Mouse (Mus musculus): ENCODE measurements at regions not wholly inside any gene's neighbourhood (a gene's known extent, or its start where the extent isn't known, plus 50 kb on each side); places are given as distances from the start of the nearest gene placed in this dataset.

DNA sequence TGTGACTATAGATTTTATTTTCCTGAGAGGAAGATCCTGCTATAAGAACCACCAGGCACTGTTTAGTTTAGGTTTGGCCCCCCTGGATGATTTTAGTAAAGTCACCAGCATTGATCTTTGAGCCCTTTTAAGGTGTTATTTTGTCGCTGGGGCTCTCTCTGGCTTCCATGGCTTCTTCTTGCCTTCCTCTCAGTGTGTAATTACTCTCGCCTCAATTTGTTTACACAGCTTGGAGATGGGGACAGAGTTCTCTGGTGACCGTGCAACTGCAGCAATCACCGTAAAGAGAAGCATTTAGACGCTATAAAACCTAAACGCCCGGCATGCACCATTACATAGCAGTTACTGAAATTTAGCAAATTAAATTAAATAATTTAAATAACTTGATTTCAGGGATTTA is 788.5 kb upstream of the Car8 start:
- Histone ChIP-seq H3K4me2 (replicated peaks; ENCODE audit: low read depth, low read length) (peak overlapping the region; percentile 20; the same call in 1 of the 2 replicates), H3K27ac (ENCODE audit: low read depth, low read length) (no peak overlapping the region), H3K36me3 (ENCODE audit: control insufficient read depth, insufficient read depth, low read length) (no peaks in the 10 kb centered on the region), H3K27me3 (ENCODE audit: control insufficient read depth, insufficient read depth, low read length) (no peaks in the 10 kb centered on the region), H3K9ac (ENCODE audit: low read depth, low read length) (no peak overlapping the region), H3K4me1 (replicated peaks; ENCODE audit: control insufficient read depth, insufficient read depth, low read length) (no peaks in the 10 kb centered on the region), H3K4me3 (ENCODE audit: low read depth, low read length) (no peak overlapping the region; the same call in 1 of the 2 replicates), H3K9me3 (ENCODE audit: control insufficient read depth, low read length) (no peaks in the 10 kb centered on the region)
- peak; percentile 28; the same call in 1 of the 2 replicates for ATAC-seq (ENCODE audit: low FRiP score)
- WGBS: 30% methylated on average over 7 of the region's 7 CpGs
- DNase-seq (ENCODE audit: low spot score): no peak

DNA sequence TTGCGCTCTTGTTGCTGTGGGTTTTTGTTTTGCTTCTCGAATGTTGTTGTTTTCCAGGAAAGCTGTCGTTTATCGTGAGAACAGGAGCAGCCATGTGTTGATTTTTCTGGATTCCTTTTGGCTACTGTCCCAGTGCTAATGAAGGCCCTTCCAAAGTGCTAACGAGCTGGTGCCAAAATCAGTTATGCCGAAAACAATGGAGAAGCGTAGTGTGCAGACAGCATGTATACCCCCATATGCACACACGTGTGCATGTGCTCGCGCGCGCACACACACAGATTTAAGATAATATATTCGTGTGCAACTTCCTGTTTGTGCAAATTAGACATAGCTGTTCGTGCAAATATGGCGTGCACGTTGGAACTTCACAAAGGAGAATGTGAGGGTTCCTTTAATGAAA is 788.0 kb upstream of the Car8 start:
- Histone ChIP-seq H3K27ac (ENCODE audit: low read depth, low read length) (no peak overlapping the region), H3K4me3 (ENCODE audit: low read depth, low read length) (no peak overlapping the region), H3K4me2 (replicated peaks; ENCODE audit: low read depth, low read length) (no peak overlapping the region), H3K4me1 (replicated peaks; ENCODE audit: control insufficient read depth, insufficient read depth, low read length) (no peaks in the 10 kb centered on the region), H3K27me3 (ENCODE audit: control insufficient read depth, insufficient read depth, low read length) (no peaks in the 10 kb centered on the region), H3K9me3 (ENCODE audit: control insufficient read depth, low read length) (no peaks in the 10 kb centered on the region), H3K9ac (ENCODE audit: low read depth, low read length) (no peak overlapping the region), H3K36me3 (ENCODE audit: control insufficient read depth, insufficient read depth, low read length) (no peaks in the 10 kb centered on the region)
- WGBS: 82% methylated on average over 16 of the region's 16 CpGs
- DNase-seq (ENCODE audit: low spot score): no peak
- no peak for ATAC-seq (ENCODE audit: low FRiP score)

DNA sequence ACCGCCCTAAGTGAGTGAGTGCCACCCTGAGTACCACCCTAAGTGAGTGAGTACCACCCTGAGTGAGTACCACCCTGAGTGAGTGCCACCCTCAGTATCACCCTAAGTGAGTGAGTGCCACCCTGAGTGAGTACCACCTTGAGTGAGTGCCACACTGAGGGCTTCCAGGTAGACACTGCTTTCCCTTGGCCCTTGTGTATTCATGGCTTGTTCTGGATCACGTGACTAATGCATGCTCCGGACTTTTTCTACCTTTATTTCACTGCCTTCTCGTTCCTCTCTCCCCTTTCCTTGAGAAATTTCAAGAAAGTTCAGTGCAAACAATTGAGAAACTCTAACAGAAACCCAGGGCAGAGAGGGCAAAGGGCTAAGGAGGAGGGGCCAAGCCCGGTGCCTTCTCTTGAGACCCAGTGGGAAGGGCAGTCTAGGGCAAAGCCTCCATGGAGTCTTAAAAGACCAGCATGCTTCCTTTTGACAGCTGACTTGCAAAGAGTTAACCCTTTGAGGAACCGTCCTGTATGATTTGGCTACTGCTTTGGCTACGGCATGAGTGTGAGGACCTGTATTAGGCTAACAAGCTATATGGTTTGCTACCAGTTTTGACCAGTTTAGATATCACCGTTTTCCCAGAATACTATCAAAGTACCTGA is 787.1 kb upstream of the Car8 start:
- no peaks in the 10 kb centered on the region for H3K9me3 ChIP-seq (ENCODE audit: control insufficient read depth, low read length)
- no peak overlapping the region for H3K9ac ChIP-seq (ENCODE audit: low read depth, low read length)
- H3K4me3 ChIP-seq (ENCODE audit: low read depth, low read length): no peak overlapping the region
- DNase-seq (ENCODE audit: low spot score): no peak
- H3K4me2 ChIP-seq (replicated peaks; ENCODE audit: low read depth, low read length): no peak overlapping the region
- H3K27ac ChIP-seq (ENCODE audit: low read depth, low read length): no peak overlapping the region
- H3K4me1 ChIP-seq (replicated peaks; ENCODE audit: control insufficient read depth, insufficient read depth, low read length): no peaks in the 10 kb centered on the region
- no peaks in the 10 kb centered on the region for H3K36me3 ChIP-seq (ENCODE audit: control insufficient read depth, insufficient read depth, low read length)
- 46% methylated on average over 8 of the region's 8 CpGs for WGBS
- ATAC-seq (ENCODE audit: low FRiP score): no peak
- no peaks in the 10 kb centered on the region for H3K27me3 ChIP-seq (ENCODE audit: control insufficient read depth, insufficient read depth, low read length)

DNA sequence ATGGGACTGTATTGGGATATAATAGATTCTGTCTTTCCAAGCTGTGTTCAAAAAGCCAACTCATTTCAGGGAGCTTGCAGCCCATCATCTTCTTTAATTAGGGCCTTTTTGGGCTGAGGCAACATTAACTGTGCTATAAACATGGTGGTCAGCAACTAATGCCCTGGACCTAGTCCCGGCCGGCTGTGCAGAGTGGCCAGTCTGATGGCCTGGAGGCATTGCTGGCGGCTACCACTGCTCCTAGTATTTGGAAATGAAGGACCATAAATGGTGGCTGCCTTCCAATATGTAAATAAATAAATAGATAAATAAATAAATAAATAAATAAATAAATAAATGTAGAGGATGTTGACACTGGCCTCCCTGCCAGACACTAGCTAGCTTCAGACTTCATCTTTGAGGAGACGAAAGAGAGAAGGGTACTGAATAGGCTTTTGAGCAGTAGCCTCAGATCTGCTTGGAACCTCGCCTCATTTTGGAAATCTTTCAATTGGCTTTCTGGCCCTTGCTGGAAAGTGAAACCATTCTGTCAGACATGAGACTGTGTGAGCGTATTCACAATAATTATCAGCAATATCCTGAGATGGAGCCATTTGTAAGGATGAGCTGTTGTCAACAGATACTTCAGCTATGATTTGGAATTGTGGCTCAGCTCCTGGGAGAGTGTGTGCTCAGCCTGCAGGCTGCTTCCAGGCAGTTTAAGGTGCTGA is 785.5 kb upstream of the Car8 start:
- H3K4me1 ChIP-seq (replicated peaks; ENCODE audit: control insufficient read depth, insufficient read depth, low read length): no peaks in the 10 kb centered on the region
- H3K27me3 ChIP-seq (ENCODE audit: control insufficient read depth, insufficient read depth, low read length): no peaks in the 10 kb centered on the region
- no peak overlapping the region for H3K27ac ChIP-seq (ENCODE audit: low read depth, low read length)
- no peak overlapping the region for H3K9ac ChIP-seq (ENCODE audit: low read depth, low read length)
- H3K4me3 ChIP-seq (ENCODE audit: low read depth, low read length): no peak overlapping the region
- 84% methylated on average over 6 of the region's 6 CpGs for WGBS
- ATAC-seq (ENCODE audit: low FRiP score) (no peak), DNase-seq (ENCODE audit: low spot score) (no peak)
- H3K4me2 ChIP-seq (replicated peaks; ENCODE audit: low read depth, low read length): no peak overlapping the region
- no peaks in the 10 kb centered on the region for H3K36me3 ChIP-seq (ENCODE audit: control insufficient read depth, insufficient read depth, low read length)
- no peaks in the 10 kb centered on the region for H3K9me3 ChIP-seq (ENCODE audit: control insufficient read depth, low read length)

DNA sequence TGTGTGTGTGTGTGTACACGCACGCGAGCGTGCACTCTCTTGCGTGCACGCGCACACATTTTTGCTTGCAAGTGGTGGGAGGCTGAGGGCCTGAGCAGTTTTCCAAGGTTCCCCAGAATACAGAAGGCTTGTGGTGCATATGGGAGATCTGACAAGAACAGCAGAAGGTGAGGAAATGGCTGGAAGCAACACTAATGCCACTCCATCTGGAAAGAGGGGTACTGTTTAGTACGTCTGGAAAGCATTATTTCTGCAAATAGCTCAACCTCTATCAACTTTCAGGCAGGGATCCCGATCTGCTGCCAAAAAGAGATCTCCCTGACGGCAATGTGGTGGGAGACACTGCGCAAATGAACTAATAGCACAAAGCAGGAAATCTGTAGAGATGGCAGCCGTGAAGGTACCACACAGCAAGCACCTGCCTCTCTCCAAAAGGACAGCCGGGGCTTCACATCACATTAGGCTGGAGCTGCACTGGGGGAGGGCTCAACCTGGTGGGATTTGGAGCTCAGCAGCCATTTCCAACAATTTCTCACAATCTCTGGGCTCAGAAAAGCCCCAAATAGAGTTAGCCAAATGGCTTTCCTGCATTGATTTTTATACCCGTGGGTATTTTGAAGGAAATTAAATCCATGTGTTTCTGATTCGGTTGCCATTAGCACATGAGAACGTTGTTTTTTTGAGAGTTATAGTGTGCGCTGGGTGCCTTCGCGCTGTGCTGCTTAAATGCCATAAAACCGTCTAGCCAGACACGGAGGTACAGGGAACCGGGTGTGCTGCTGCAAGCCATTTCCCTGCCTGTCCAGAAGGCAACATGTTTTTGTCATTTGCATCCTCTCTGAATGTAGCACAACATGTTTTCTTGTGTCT is 780.6 kb upstream of the Car8 start:
- no peak for ATAC-seq (ENCODE audit: low FRiP score)

DNA sequence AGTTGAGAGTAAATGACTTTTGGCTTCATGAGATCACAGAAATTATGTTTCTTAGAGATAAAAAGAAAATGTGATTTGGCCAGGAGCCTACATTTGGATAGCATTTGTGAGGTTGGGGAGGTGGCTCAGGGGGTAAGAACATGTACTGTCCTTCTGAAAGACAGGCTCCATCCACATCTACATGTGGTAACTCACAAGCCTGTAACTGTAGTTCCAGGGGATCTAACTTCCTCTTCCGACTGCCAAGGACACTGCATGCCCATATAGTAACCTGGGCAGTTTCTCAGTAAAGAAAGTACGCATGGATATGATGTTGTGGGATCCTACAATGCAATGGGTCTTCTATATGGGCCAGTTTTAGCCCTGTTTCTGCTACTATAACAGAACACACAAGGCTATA is 779.4 kb upstream of the Car8 start:
- H3K4me1 ChIP-seq (replicated peaks; ENCODE audit: control insufficient read depth, insufficient read depth, low read length): peaks cover 5% of the 10 kb centered on the region; the same call in 1 of the 2 replicates

More for the DNA sequence above, 780.6 kb upstream of the Car8 start:
- WGBS: 74% methylated on average over 22 of the region's 22 CpGs
- H3K27ac ChIP-seq (ENCODE audit: low read depth, low read length): no peak overlapping the region
- no peaks in the 10 kb centered on the region for H3K9me3 ChIP-seq (ENCODE audit: control insufficient read depth, low read length)
- H3K36me3 ChIP-seq (ENCODE audit: control insufficient read depth, insufficient read depth, low read length): no peaks in the 10 kb centered on the region
- no peak for DNase-seq (ENCODE audit: low spot score)
- no peak overlapping the region for H3K4me3 ChIP-seq (ENCODE audit: low read depth, low read length)
- no peak overlapping the region for H3K9ac ChIP-seq (ENCODE audit: low read depth, low read length)
- peaks cover 5% of the 10 kb centered on the region; the same call in 1 of the 2 replicates for H3K4me1 ChIP-seq (replicated peaks; ENCODE audit: control insufficient read depth, insufficient read depth, low read length)
- no peaks in the 10 kb centered on the region for H3K27me3 ChIP-seq (ENCODE audit: control insufficient read depth, insufficient read depth, low read length)
- no peak overlapping the region for H3K4me2 ChIP-seq (replicated peaks; ENCODE audit: low read depth, low read length)

DNA sequence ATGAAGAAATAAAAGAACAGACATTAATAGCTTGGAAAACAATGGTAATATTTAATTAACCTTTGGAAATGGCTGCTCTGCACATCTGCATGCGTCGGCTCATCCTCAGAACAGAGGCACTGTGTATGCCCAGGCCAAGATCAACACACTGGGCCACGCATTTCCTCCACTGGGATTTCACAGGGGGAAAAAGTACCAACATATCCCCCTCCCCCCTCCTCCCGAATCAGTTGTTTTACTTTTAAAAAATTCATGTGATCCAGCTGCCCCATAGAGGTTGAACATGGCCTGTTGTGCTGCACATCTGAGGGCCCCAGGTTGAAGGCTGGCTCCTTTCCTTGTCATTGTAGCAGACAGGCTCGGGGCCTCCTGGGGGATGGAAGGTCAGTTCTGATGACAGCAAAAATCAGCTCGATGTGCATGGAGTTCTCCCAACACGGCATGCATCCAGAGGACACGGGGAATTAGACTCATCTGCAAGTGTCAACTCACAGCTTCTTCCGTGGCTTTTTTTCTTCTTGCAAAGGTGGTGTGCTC is 777.7 kb upstream of the Car8 start:
- H3K9ac ChIP-seq (ENCODE audit: low read depth, low read length): no peak overlapping the region
- no peak for DNase-seq (ENCODE audit: low spot score)
- no peaks in the 10 kb centered on the region for H3K36me3 ChIP-seq (ENCODE audit: control insufficient read depth, insufficient read depth, low read length)
- no peak overlapping the region for H3K4me3 ChIP-seq (ENCODE audit: low read depth, low read length)
- no peaks in the 10 kb centered on the region for H3K27me3 ChIP-seq (ENCODE audit: control insufficient read depth, insufficient read depth, low read length)
- H3K9me3 ChIP-seq (ENCODE audit: control insufficient read depth, low read length): no peaks in the 10 kb centered on the region
- no peak overlapping the region for H3K4me2 ChIP-seq (replicated peaks; ENCODE audit: low read depth, low read length)
- peaks cover 5% of the 10 kb centered on the region; the same call in 1 of the 2 replicates for H3K4me1 ChIP-seq (replicated peaks; ENCODE audit: control insufficient read depth, insufficient read depth, low read length)
- 0 out of 2 replicates have a peak overlapping the region, but pooled peaks have one; percentile 17 for H3K27ac ChIP-seq (ENCODE audit: low read depth, low read length)
- 0 out of 2 replicates have a peak, but pooled peaks have one; percentile 31 for ATAC-seq (ENCODE audit: low FRiP score)
- 54% methylated on average over 9 of the region's 9 CpGs for WGBS

More for the DNA sequence above, 779.4 kb upstream of the Car8 start:
- no peaks in the 10 kb centered on the region for H3K9me3 ChIP-seq (ENCODE audit: control insufficient read depth, low read length)
- H3K27me3 ChIP-seq (ENCODE audit: control insufficient read depth, insufficient read depth, low read length): no peaks in the 10 kb centered on the region
- ATAC-seq (ENCODE audit: low FRiP score) (no peak), DNase-seq (ENCODE audit: low spot score) (no peak)
- H3K4me3 ChIP-seq (ENCODE audit: low read depth, low read length): no peak overlapping the region
- no peak overlapping the region for H3K9ac ChIP-seq (ENCODE audit: low read depth, low read length)
- no peaks in the 10 kb centered on the region for H3K36me3 ChIP-seq (ENCODE audit: control insufficient read depth, insufficient read depth, low read length)
- 93% methylated on average over 2 of the region's 2 CpGs for WGBS
- H3K4me2 ChIP-seq (replicated peaks; ENCODE audit: low read depth, low read length): no peak overlapping the region
- H3K27ac ChIP-seq (ENCODE audit: low read depth, low read length): no peak overlapping the region
